Mouse (Mus musculus): ENCODE measurements around the gene Ofd1.

The Ofd1 gene

GRCm38 (mm10) chrX:166359927-166360440 is 80.5 kb downstream of the Ofd1 start:
- no peak for DNase-seq (ENCODE audit: low read depth)

GRCm38 (mm10) chrX:166358955-166359354 is 81.5 kb downstream of the Ofd1 start:
- DNase-seq (ENCODE audit: low read depth), result no peak

DNA sequence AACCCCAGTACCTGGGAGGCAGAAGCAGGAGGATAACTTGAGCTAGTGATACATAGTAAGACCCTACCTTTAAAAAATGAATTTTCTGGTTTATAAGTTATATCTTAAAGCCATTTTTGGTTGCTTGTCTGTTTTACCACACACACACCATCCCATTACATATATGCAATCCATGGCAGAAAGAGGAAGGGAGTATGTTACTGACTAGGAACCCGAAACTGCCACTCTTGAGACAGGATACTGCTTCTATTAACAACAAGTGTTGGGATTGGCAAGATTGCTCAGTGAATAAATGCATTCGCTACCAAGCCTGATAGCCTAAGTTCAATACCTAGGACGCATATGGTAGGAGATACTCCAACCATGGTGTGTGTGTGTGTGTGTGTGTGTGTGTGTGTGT is 84.2 kb downstream of the Ofd1 start:
- no peak for DNase-seq (ENCODE audit: low read depth)

DNA sequence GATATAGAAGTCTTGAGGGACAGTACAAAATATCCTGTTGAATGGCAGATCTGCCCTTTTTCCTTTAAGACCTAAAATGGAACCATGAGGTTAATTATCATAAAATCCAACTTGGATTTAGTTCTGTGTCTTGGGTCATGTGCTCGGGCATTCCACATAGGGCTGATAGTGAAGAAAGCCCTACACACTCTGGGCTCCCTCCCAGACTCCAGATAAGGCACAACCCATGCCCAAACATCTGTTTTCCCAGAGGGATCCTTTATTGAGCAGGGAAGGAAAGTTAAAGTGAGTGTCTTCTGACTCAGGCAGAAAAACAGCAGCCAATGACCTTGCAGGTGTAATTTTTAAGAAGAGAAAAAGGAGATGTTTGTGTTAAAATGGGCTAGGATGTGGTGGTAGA is 85.6 kb downstream of the Ofd1 start:
- DNase-seq (ENCODE audit: low read depth), result no peak

- DNase-seq (ENCODE audit: low read depth), result no peak
Measured at GRCm38 (mm10) chrX:166353412-166353811, 87.1 kb downstream of the Ofd1 start.

DNA sequence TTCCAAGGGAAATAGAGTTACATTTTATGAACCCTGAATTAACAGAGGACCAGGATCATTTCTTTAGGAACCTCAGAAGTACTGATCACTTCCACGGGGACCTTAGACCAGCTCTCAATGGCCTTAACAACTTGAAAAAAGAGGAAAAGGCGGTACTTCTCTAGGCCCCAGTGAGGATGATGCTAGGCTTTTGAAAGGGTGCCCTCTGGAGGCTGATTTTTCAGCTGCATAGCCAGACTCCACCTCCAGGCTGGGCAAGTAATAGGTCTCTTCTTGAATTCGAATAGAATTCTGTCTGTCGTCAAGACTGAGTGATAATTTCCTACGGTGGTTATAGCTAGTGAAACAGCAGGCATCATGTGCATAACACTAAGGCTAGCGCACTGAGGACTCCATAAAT is 88.7 kb downstream of the Ofd1 start:
- peak; percentile 78 for DNase-seq (ENCODE audit: low read depth)

DNA sequence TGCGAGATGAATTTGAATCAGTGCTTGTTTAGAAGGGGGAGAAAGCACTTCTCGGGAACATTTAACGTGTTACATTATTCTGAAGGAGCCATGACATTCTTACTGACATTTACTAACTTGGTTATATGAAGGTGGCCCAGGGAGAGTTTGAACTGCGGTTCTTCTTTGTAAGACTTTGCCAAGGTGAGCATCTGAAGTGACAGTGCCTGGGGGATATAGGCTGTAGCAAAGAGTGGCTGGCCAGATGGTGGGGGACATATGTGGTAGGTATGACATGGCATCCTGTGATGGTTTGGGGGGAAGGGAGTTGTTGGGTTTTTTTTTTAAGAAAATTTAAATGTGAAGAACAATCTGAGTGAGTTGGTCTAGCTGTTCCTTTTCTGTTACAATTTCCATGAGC is 91.9 kb downstream of the Ofd1 start:
- no peak for DNase-seq (ENCODE audit: low read depth)

- no peak for DNase-seq (ENCODE audit: low read depth)
Measured at GRCm38 (mm10) chrX:166348086-166348485, 92.4 kb downstream of the Ofd1 start.

GRCm38 (mm10) chrX:166344228-166345015 is 96.1 kb downstream of the Ofd1 start:
- DNase-seq (ENCODE audit: low read depth), result no peak

DNA sequence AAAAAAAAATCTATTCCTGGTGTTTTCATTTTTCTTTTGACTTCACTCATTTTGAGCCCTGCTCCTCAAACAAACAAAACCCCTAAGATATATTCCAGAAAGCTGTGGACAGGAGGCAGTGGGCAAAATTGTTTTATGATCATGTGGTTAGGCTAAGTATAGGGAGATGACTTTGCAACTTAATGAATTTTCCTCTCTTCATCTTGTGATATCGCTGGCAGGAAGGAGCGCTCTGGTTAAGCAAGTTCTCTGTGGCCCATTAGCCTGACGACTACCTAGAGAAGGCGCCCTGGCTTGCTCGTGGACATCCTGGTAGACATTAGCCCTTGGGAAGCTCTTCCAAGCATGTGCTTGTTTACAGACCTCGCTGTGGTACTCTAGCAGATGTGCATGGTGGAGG is 98.7 kb downstream of the Ofd1 start:
- no peak for DNase-seq (ENCODE audit: low read depth)
